Mouse (Mus musculus) gastrocnemius, postnatal 36 days (tissue): Measurements from ENCODE around the gene Tet3. TPM values are rescaled to one million over a fixed set of nuclear protein-coding genes. Genes with fewer than 3 reads are reported as not detected.

Experiments
- DNase-seq, 2 experiments: peaks; one replicate each; pipeline ENCODE4 v3.0.0; 2022
- intact Hi-C: fragments of 180-260 bp; cut with DNase I; formaldehyde crosslinking; loops from one replicate; pipeline ENCODE4 v1.15.1; 2025
- total RNA-seq, 2 experiments: library from RNA; stranded (reverse); gene quantifications; 2 replicates each; pipeline ENCODE4 v1.2.3; 2021

Gene Tet3
- total RNA-seq, 2 experiments from 2014 or later, result 21.1 to 23.7 TPM

- intact Hi-C loops, result no loop called here
- no peak for DNase-seq
These were observed 64.8 kb downstream of the Tet3 start for GRCm38 (mm10) chr6:83394122-83394521.

- DNase-seq, result no peak
- intact Hi-C loops, result no loop called here
These were observed 66.6 kb downstream of the Tet3 start for GRCm38 (mm10) chr6:83392166-83392780.

GRCm38 (mm10) chr6:83385569-83386090 lies 73.3 kb downstream of the Tet3 start:
- intact Hi-C loops, result no loop called here
- DNase-seq, result no peak

GRCm38 (mm10) chr6:83381510-83382491 lies 77.1 kb downstream of the Tet3 start:
- peak; percentile 45 to 48 for DNase-seq
- intact Hi-C loops, result loop anchor here (5.0 kb wide), 1 partner anchor 40 kb away; no protein-coding TSS in a partner anchor

- intact Hi-C loops, result loop anchor here (5.0 kb wide), 1 partner anchor 33 kb away; no protein-coding TSS in a partner anchor
- no peak for DNase-seq
These were observed 85.1 kb downstream of the Tet3 start for GRCm38 (mm10) chr6:83373704-83374300.

GRCm38 (mm10) chr6:83371350-83371749 lies 87.5 kb downstream of the Tet3 start:
- DNase-seq, result no peak
- intact Hi-C loops, result loop anchor here (5.0 kb wide), 1 partner anchor 36 kb away; no protein-coding TSS in a partner anchor

- intact Hi-C loops, result loop anchor here (5.0 kb wide), 1 partner anchor 37 kb away; no protein-coding TSS in a partner anchor
- DNase-seq, result no peak
These were observed 88.4 kb downstream of the Tet3 start for GRCm38 (mm10) chr6:83370316-83370965.

GRCm38 (mm10) chr6:83363075-83363474 lies 95.8 kb downstream of the Tet3 start:
- no peak for DNase-seq
- intact Hi-C loops, result no loop called here

GRCm38 (mm10) chr6:83361523-83362248 lies 97.2 kb downstream of the Tet3 start:
- intact Hi-C loops, result no loop called here

GRCm38 (mm10) chr6:83357436-83357835 lies 101.4 kb downstream of the Tet3 start:
- no peak for DNase-seq
- intact Hi-C loops, result loop anchor here (2.0 to 10.0 kb wide), 3 partner anchors 100 to 317 kb away; partner anchors contain the start of genes Cd207 and Tet3

More at GRCm38 (mm10) chr6:83361523-83362248, 97.2 kb downstream of the Tet3 start:
- DNase-seq, result no peak

GRCm38 (mm10) chr6:83356569-83357138 lies 102.2 kb downstream of the Tet3 start:
- DNase-seq, result peak; percentile 75 to 77
- intact Hi-C loops, result loop anchor here (2.0 to 10.0 kb wide), 3 partner anchors 101 to 318 kb away; partner anchors contain the start of genes Cd207 and Tet3

- intact Hi-C loops, result loop anchor here (5.0 to 10.0 kb wide), 2 partner anchors 102 to 320 kb away; partner anchors contain the start of genes Cd207 and Tet3
- no peak for DNase-seq
These were observed 103.8 kb downstream of the Tet3 start for GRCm38 (mm10) chr6:83354856-83355781.

GRCm38 (mm10) chr6:83352666-83353410 lies 106.0 kb downstream of the Tet3 start:
- intact Hi-C loops, result loop anchor here (10.0 kb wide), 1 partner anchor 322 kb away; the partner anchor contains the start of gene Cd207
- DNase-seq, result no peak

GRCm38 (mm10) chr6:83351490-83352160 lies 107.3 kb downstream of the Tet3 start:
- intact Hi-C loops, result loop anchor here (10.0 kb wide), 1 partner anchor 323 kb away; the partner anchor contains the start of gene Cd207
- no peak for DNase-seq

GRCm38 (mm10) chr6:83350851-83351405 lies 108.0 kb downstream of the Tet3 start:
- intact Hi-C loops, result loop anchor here (10.0 kb wide), 1 partner anchor 324 kb away; the partner anchor contains the start of gene Cd207
- no peak for DNase-seq

- intact Hi-C loops, result loop anchor here (10.0 kb wide), 1 partner anchor 325 kb away; the partner anchor contains the start of gene Cd207
- DNase-seq, result no peak
These were observed 108.7 kb downstream of the Tet3 start for GRCm38 (mm10) chr6:83350172-83350571.
